Comparison of ENCODE assay signal across 8 mouse cellular contexts in the genomic region with DNA sequence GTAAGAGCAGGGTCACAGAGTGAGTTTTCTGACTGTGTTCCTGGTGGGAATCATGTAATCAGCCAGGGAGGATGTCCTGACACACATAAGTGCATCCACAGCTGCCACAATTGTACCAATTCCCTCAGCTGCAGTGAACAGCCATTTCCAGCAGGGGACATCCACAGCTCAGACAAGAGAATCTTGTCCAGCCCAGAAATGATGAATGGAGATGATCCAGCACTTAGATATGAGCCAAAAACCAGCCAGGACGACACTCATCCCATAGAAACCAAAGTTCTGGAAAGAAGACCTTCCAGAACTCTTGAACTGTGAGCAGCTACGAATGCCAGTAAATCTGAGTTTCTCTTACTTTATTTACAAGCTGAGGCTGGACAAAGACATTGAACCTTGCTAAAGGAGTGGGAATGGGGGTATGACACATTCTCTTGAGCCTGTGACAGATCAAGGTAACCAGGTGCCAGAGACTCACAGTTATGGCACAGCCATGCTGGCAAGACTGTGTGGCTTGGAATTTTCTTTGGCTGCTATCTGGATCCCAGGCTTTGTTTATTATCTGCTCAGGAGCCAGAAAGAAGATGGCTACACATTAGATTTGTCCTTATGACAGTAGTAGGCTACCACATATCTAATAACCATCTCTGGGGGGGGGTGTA.
A peak's percentile ranks its signal among the peaks of the same experiment; 100 is the strongest.
DNase-seq lines count a peak whose midpoint lies in the region; ATAC-seq and TF ChIP-seq lines count a peak whose summit lies in the region.

No protein-coding gene starts in this region.

- ATAC-seq in kidney, embryonic 14.5 days (ENCODE audit: low FRiP score, low TSS enrichment) = no peak

- DNase-seq in kidney, adult 18-20 months = peak; percentile 3
- peak; percentile 21 for DNase-seq in cerebellum, adult 8-10 months
- peak; percentile 5 to 54 for DNase-seq in frontal cortex, postnatal 10 days (ENCODE audit: low spot score in 2 of 2)
- peak; percentile 63 to 71 for DNase-seq in layer of hippocampus, adult 2 months (ENCODE audit: low spot score in 2 of 2)
- peak; percentile 63 for DNase-seq in lung, postnatal 10 days
- peak; percentile 32 for DNase-seq in right cerebral cortex, postnatal 25 days
- DNase-seq in urinary bladder, postnatal 25 days (ENCODE audit: low spot score) = no peak

- no peak overlapping the region for H3K4me2 ChIP-seq in kidney, embryonic 14.5 days (replicated peaks; ENCODE audit: low read depth, low read length)

- H3K4me3 ChIP-seq in kidney, embryonic 14.5 days (ENCODE audit: low read length) = no peak overlapping the region
- H3K4me3 ChIP-seq in layer of hippocampus, adult 2 months = no peak overlapping the region

- 38% methylated on average over 2 of the region's 2 CpGs for WGBS in kidney, embryonic 14.5 days

- no peaks in the 10 kb centered on the region for H3K27me3 ChIP-seq in kidney, embryonic 14.5 days (ENCODE audit: control insufficient read depth, insufficient read depth, low read length)

- no peak overlapping the region for H3K9ac ChIP-seq in kidney, embryonic 14.5 days (ENCODE audit: low read depth, low read length)

- H3K9me3 ChIP-seq in kidney, embryonic 14.5 days (ENCODE audit: control insufficient read depth, low read length) = no peaks in the 10 kb centered on the region

- H3K36me3 ChIP-seq in kidney, embryonic 14.5 days (ENCODE audit: control insufficient read depth, insufficient read depth, low read length) = no peaks in the 10 kb centered on the region

- no peak overlapping the region for H3K27ac ChIP-seq in kidney, embryonic 14.5 days (ENCODE audit: low read depth, low read length)
- no peak overlapping the region for H3K27ac ChIP-seq in layer of hippocampus, adult 2 months

- H3K4me1 ChIP-seq in kidney, embryonic 14.5 days (ENCODE audit: control insufficient read depth, insufficient read depth, low read length) = no peaks in the 10 kb centered on the region

- TF ChIP-seq CTCF in layer of hippocampus, adult 2 months (conservative IDR thresholded peaks at IDR 0.05) = peak; percentile 96
